Mouse (Mus musculus): ENCODE data around the gene Serpina12. TPM values are rescaled to one million over a fixed set of nuclear protein-coding genes. Genes with fewer than 3 reads are reported as not detected.

Serpina12 gene
- total RNA-seq, 2 experiments from 2014 or later = not detected

- DNase-seq (ENCODE audit: low spot score in 2 of 2) = no peak
- intact Hi-C loops (cut with DNase I) = no loop called here
Measured at GRCm38 (mm10) chr12:104015280-104015679, 29.0 kb downstream of the Serpina12 start.

DNA sequence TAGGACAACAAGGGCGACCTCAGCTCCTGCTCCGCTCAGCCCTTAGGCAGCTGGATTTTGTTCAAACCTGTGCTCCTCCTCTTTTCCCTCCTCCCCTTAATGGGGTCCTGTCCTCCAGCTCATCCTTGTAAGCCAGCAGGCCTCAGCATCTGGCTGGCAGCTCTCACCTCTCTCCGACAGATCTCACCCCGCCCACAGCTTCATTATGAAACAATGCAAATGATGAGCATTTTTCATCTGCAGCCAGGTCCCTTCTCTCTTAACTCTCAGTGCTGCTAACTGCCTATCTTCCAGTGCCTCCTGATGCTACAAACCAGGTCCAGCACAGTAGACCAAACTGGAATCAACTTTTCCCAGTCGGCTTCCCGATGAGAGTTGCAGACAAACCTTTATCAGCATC is 30.6 kb downstream of the Serpina12 start, which contains the start of gene Serpina9:
Serpina9 (minus strand) TSS at position 136 of the 400 bp plus-strand sequence.
- intact Hi-C loops (cut with DNase I) = no loop called here
- peak in 1 of 2 experiments; percentile 37 for DNase-seq (ENCODE audit: low spot score in 2 of 2)

DNA sequence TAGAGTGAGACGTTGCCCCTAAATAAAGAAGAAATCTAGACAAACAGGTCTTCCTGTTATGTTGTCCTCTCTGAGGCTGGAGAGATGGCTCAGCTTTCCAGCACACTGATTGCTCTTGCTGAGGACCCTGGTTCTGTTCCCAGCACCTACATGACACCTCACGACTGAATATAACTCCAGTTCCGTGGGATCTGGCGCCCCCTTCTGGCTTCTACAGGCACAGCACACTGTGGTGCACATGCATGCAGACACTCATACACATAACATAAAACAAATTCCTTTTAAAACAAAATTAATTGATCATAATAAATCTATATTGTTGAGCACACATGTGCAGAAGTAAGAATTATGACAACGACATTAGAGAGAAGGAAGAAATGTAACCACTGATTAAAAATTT is 39.6 kb downstream of the Serpina12 start:
- no peak for DNase-seq (ENCODE audit: low spot score in 2 of 2)
- intact Hi-C loops (cut with DNase I) = no loop called here

DNA sequence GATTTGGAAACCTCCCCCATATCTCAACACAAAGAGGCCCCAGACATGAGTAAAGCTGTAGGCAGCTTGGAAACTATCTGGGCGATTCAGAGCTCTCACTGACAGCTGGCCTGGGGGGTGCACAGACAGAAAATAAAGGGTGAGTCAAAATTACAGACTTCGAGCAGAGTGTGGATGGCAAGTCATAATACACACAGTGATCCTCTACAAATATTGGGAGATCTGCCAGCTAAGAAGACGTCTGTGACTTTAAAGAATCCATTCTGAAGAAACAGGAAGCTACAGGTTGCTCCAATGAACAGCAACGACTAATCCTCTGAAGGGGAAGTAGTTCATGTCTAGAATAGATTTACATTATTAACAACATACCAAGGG is 41.0 kb downstream of the Serpina12 start:
- no peak for DNase-seq (ENCODE audit: low spot score in 2 of 2)

DNA sequence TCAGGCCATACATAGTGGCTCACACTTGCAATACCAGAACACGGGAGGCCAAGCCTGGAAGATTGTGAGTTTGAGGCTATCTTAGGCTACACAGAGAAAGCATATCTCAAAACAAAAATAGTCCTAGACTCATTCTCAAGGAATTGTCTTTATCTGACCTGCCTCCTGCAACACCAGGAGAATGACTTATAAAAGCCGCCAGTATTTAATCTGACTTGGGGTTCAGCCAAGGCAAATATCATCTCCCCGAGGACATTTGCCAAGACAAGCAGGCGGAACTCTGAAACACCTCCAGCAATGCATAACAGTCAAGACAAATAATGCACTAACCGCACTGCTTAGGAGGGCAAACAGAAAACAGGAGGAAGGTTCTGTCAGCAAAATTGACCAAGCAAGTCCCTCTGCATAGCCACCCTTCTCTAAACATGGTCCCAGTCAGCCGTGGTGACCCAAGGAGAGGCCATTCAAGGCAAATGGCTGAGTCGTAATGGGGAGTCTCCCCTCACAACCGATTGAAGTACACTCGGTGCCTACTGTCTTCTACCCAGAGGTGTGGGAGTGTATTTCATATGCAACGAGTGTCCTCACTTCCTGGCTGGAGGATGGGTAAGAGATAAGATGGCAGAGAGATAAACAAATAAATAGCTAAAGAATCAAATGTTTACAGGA is 41.5 kb downstream of the Serpina12 start:
- intact Hi-C loops (cut with DNase I) = no loop called here
- DNase-seq (ENCODE audit: low spot score in 2 of 2) = no peak

More for the DNA sequence above, 41.0 kb downstream of the Serpina12 start:
- intact Hi-C loops (cut with DNase I) = no loop called here

- no peak for DNase-seq (ENCODE audit: low spot score in 2 of 2)
- intact Hi-C loops (cut with DNase I) = no loop called here
Measured at GRCm38 (mm10) chr12:104000594-104000993, 43.6 kb downstream of the Serpina12 start.

DNA sequence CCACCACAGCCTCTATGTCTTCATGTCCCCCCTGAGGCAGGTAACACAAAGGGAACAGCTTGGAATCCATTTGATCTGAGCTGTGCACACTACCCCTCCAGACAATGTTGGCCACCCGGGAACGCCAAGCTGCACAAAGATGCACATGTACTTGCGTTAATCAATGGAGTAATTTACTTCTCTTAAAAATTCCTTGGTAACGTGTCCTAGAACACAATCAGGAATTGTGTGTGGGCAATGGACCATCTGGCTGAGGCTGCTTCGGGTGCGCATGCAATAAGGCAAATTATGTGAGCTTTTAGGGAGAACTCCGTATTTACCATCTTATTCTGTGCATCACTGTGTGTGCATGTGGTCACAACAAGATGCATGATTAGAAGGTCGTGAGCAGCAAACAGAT is 44.6 kb downstream of the Serpina12 start:
- intact Hi-C loops (cut with DNase I) = no loop called here
- DNase-seq (ENCODE audit: low spot score in 2 of 2) = peak; percentile 45 to 51

DNA sequence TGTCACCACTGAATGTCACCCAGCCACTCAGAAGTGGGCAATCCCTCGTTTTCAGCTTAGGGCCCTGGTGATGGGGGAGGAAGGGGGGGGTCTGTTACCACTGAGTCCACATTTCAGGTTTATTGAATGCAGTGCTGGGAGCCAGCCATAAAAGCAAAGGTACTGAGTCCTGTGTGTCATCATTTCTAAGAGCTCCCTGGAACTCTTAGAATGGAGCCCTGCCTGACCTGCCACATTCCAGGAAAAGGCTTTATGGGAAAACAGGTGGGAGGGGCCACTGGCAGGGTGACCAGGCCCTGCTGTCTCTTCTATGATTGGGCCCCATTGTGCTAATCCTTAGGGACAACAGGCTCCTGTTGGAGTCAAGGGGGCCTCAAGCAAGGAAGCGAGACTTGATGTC is 47.7 kb downstream of the Serpina12 start:
- intact Hi-C loops (cut with DNase I) = no loop called here
- DNase-seq (ENCODE audit: low spot score in 2 of 2) = no peak

DNA sequence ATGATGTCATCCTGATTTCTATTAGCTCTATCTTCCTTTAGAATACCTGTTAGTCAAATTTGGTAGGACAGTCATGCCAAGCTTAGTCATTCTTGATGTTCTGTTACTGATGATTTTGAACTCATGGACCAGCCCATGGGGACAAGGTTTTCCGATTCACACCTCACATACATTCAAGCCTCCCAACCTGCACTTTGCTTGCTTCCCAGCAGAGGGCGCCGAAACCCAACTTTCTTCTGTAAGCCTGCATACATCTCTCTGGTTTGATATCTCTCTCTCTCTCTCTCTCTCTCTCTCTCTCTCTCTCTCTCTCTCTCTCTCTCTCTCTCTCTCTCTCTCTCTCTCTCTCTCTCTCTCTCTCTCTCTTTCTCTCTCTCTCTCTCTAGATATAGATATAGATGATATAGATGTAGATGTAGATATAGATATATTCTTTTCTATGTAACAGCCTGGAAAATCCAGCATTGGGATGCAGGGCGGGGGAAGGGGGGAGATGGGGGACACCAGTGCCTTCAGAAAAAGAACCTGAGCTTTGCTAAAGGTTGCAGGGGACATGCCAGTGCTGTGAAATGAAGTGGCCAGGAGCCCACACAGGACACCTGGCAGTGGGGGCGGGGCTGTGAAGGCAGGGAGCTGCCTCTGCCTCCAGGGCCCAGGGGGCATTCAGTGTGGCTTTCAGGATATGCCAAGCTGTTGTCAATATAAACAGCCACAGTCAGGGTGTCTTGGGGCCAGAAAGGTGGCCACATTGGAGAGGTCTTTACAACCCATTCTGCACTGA is 48.8 kb downstream of the Serpina12 start:
- peak; percentile 85 to 88 for DNase-seq (ENCODE audit: low spot score in 2 of 2)
- intact Hi-C loops (cut with DNase I) = loop anchor here (1.0 to 2.0 kb wide), 2 partner anchors 74 to 423 kb away; no protein-coding TSS in a partner anchor

GRCm38 (mm10) chr12:103992945-103993344 is 51.3 kb downstream of the Serpina12 start:
- intact Hi-C loops (cut with DNase I) = no loop called here
- DNase-seq (ENCODE audit: low spot score in 2 of 2) = peak in 1 of 2 experiments; percentile 75

DNA sequence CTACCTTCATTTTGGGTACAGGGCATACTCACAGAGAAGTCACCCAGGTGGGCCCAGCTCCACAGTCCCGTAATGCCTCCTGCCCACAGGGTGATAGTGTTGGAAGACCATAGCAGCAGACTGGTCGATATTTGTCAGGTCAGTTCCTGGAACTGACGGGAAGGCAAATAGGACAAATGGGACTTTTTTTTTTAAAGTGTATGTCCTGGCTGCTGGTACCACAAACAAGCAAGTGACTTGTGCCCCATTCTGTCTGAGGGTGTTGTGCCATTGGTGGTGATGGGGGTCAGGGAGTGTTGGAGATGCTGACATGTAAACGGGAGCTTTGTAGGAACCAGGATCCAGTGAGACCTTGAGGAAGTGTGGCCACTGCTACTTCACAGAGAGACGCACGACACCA is 54.4 kb downstream of the Serpina12 start, which contains the start of gene Serpina11:
Serpina11 (minus strand) TSS at position 101 of the 400 bp plus-strand sequence.
- no peak for DNase-seq (ENCODE audit: low spot score in 2 of 2)
- intact Hi-C loops (cut with DNase I) = no loop called here

- DNase-seq (ENCODE audit: low spot score in 2 of 2) = no peak
- intact Hi-C loops (cut with DNase I) = no loop called here
Measured at GRCm38 (mm10) chr12:103989514-103989767, 54.8 kb downstream of the Serpina12 start.

GRCm38 (mm10) chr12:103988754-103989513 is 55.3 kb downstream of the Serpina12 start:
- intact Hi-C loops (cut with DNase I) = no loop called here
- DNase-seq (ENCODE audit: low spot score in 2 of 2) = no peak

DNA sequence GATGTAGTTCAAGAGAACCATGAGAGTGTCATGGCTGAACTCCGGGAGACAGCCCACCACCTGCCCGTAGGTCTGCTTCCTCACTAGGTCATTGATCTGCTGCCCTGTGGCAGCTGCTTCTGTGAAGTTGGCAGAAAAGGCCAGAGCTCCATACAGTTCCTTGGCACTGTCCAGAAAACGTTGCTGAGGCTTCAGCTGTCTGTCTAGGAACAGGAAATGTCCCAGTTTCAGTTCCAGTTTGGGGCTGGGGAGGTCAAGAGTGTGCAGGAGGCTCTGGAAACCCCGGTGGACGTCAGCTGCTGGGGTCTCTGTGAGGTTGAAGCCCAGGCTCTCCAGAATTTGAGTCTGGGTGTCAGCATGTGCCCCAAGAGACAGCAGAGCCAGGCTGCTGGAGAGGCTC is 58.4 kb downstream of the Serpina12 start:
- DNase-seq (ENCODE audit: low spot score in 2 of 2) = no peak
- intact Hi-C loops (cut with DNase I) = no loop called here

- intact Hi-C loops (cut with DNase I) = no loop called here
- peak; percentile 61 to 64 for DNase-seq (ENCODE audit: low spot score in 2 of 2)
Measured at GRCm38 (mm10) chr12:103984935-103985334, 59.3 kb downstream of the Serpina12 start.

- no peak for DNase-seq (ENCODE audit: low spot score in 2 of 2)
- intact Hi-C loops (cut with DNase I) = no loop called here
Measured at GRCm38 (mm10) chr12:103981646-103982360, 62.4 kb downstream of the Serpina12 start.
